In the genomic region with DNA sequence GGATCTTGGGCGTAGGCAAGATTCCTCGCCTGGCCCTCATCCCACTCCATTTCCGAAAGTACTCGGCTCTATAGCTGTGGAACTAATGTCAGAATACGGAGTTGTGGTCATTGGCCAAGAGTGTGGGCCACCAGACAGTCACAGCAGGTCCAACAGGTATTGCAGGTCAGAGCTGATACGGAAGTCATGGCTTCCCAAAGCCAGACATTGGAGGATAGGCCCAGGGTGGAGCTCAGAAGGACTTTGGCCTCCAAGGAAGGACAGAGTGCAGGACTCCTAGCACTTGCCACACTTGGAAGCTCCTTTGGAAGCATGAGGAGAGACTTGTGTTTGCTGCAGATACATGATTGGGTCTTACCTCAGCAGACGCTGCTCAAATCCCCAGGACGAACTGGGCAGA, we compare ENCODE assay signal across 29 mouse cellular contexts. TPM values are rescaled to one million over a fixed set of nuclear protein-coding genes. Genes with fewer than 3 reads are reported as not detected.
DNase-seq lines count a peak whose midpoint lies in the region; ATAC-seq and TF ChIP-seq lines count a peak whose summit lies in the region.
"Had no signal": no experiment of that assay in that cellular context is flagged by ENCODE, and none has a peak within 500 bp of the region (broad histone marks: within the 10 kb centered on the region; RNA-seq: fewer than 3 reads in every experiment).

No protein-coding gene starts in this region.

- TF ChIP-seq CTCF in intestine, postnatal 0 days (IDR thresholded peaks at IDR 0.05; ENCODE audit: low read depth) = no peak

- H3K4me1 ChIP-seq in intestine, postnatal 0 days (replicated peaks; ENCODE audit: control insufficient read depth, insufficient read depth, low read length) = 0 out of 2 replicates have a peak, but pooled peaks cover 4% of the 10 kb centered on the region
- H3K4me1 ChIP-seq in stomach, embryonic 15.5 days = peaks cover 6% of the 10 kb centered on the region; the same call in 1 of the 2 replicates
- no peaks in the 10 kb centered on the region for H3K4me1 ChIP-seq in kidney, embryonic 14.5 days (ENCODE audit: control insufficient read depth, insufficient read depth, low read length)
- peaks cover 18% of the 10 kb centered on the region for H3K4me1 ChIP-seq in hindbrain, embryonic 13.5 days (replicated peaks)
- H3K4me1 ChIP-seq: embryonic facial prominence, embryonic 12.5 days; embryonic facial prominence, embryonic 15.5 days; heart, embryonic 10.5 days; heart, embryonic 13.5 days had no signal

- H3K9me3 ChIP-seq in intestine, postnatal 0 days (ENCODE audit: control insufficient read depth) = no peaks in the 10 kb centered on the region
- H3K9me3 ChIP-seq in stomach, embryonic 15.5 days = no peaks in the 10 kb centered on the region
- H3K9me3 ChIP-seq in kidney, embryonic 14.5 days (ENCODE audit: control insufficient read depth, low read length) = no peaks in the 10 kb centered on the region
- no peaks in the 10 kb centered on the region for H3K9me3 ChIP-seq in hindbrain, embryonic 13.5 days
- H3K9me3 ChIP-seq: embryonic facial prominence, embryonic 12.5 days; embryonic facial prominence, embryonic 15.5 days; heart, embryonic 10.5 days; heart, embryonic 13.5 days; hindbrain, embryonic 15.5 days had no signal

- no peak overlapping the region for H3K9ac ChIP-seq in intestine, postnatal 0 days (ENCODE audit: low read depth, low read length)
- H3K9ac ChIP-seq in stomach, embryonic 15.5 days = no peak overlapping the region
- H3K9ac ChIP-seq in kidney, embryonic 14.5 days (ENCODE audit: low read depth, low read length) = no peak overlapping the region
- no peak overlapping the region for H3K9ac ChIP-seq in hindbrain, embryonic 13.5 days
- H3K9ac ChIP-seq: embryonic facial prominence, embryonic 12.5 days; embryonic facial prominence, embryonic 15.5 days; forebrain, postnatal 0 days; heart, embryonic 13.5 days; hindbrain, embryonic 15.5 days had no signal

- no peaks in the 10 kb centered on the region for H3K27me3 ChIP-seq in intestine, postnatal 0 days (replicated peaks; ENCODE audit: control insufficient read depth, insufficient read depth, low read length)
- H3K27me3 ChIP-seq in stomach, embryonic 15.5 days (replicated peaks) = no peaks in the 10 kb centered on the region
- no peaks in the 10 kb centered on the region for H3K27me3 ChIP-seq in kidney, embryonic 14.5 days (ENCODE audit: control insufficient read depth, insufficient read depth, low read length)
- H3K27me3 ChIP-seq in hindbrain, embryonic 13.5 days = no peaks in the 10 kb centered on the region
- H3K27me3 ChIP-seq: CH12.LX; embryonic facial prominence, embryonic 12.5 days; embryonic facial prominence, embryonic 15.5 days; hindbrain, embryonic 15.5 days had no signal

- ATAC-seq in intestine, postnatal 0 days = peak; percentile 93
- peak; percentile 71 for ATAC-seq in stomach, embryonic 15.5 days (ENCODE audit: insufficient read depth, low FRiP score, low read depth)
- ATAC-seq in kidney, embryonic 14.5 days (ENCODE audit: low FRiP score, low TSS enrichment) = no peak
- no peak for ATAC-seq in hindbrain, embryonic 13.5 days (ENCODE audit: low FRiP score)
- ATAC-seq: forebrain, embryonic 14.5 days; forebrain, postnatal 0 days; Patski had no signal

- H3K27ac ChIP-seq in intestine, postnatal 0 days (ENCODE audit: low read depth, low read length) = peak overlapping the region; percentile 66
- 0 out of 2 replicates have a peak overlapping the region, but pooled peaks have one; percentile 40 for H3K27ac ChIP-seq in stomach, embryonic 15.5 days
- no peak overlapping the region for H3K27ac ChIP-seq in kidney, embryonic 14.5 days (ENCODE audit: low read depth, low read length)
- no peak overlapping the region for H3K27ac ChIP-seq in hindbrain, embryonic 13.5 days
- H3K27ac ChIP-seq: embryonic facial prominence, embryonic 12.5 days; embryonic facial prominence, embryonic 15.5 days; gastrocnemius, adult 2 months; heart, embryonic 10.5 days; heart, embryonic 13.5 days; hindbrain, embryonic 15.5 days had no signal

- DNase-seq in urinary bladder, postnatal 36 days (ENCODE audit: low spot score in 2 of 2) = peak; percentile 6 to 31
- no peak for DNase-seq in urinary bladder, postnatal 4 days (ENCODE audit: low spot score in 2 of 2)
- no peak for DNase-seq in layer of hippocampus, adult 11-12 months (ENCODE audit: low spot score)
- DNase-seq: adrenal gland, postnatal 10 days; adrenal gland, postnatal 36 days; B cell, adult 2 months; cerebellum, adult 2 months; cerebellum, adult 9-11 months; cerebellum, postnatal 25 days; forebrain, postnatal 0 days; gastrocnemius, adult 2 months; gastrocnemius, postnatal 14 days; heart, adult 11 months; heart, postnatal 14 days; heart, postnatal 4 days had no signal

- H3K4me2 ChIP-seq in intestine, postnatal 0 days (replicated peaks; ENCODE audit: low read depth) = peak overlapping the region; percentile 28
- no peak overlapping the region for H3K4me2 ChIP-seq in stomach, embryonic 15.5 days
- no peak overlapping the region for H3K4me2 ChIP-seq in kidney, embryonic 14.5 days (replicated peaks; ENCODE audit: low read depth, low read length)
- H3K4me2 ChIP-seq in hindbrain, embryonic 13.5 days = no peak overlapping the region
- H3K4me2 ChIP-seq: embryonic facial prominence, embryonic 12.5 days; embryonic facial prominence, embryonic 15.5 days; heart, embryonic 13.5 days; hindbrain, embryonic 15.5 days had no signal

- H3K4me3 ChIP-seq in intestine, postnatal 0 days (ENCODE audit: low read depth, low read length) = no peak overlapping the region
- no peak overlapping the region for H3K4me3 ChIP-seq in stomach, embryonic 15.5 days (replicated peaks)
- no peak overlapping the region for H3K4me3 ChIP-seq in kidney, embryonic 14.5 days (ENCODE audit: low read length)
- H3K4me3 ChIP-seq in hindbrain, embryonic 13.5 days = no peak overlapping the region
- H3K4me3 ChIP-seq: embryonic facial prominence, embryonic 12.5 days; embryonic facial prominence, embryonic 15.5 days; gastrocnemius, adult 2 months; heart, embryonic 10.5 days; heart, embryonic 13.5 days; hindbrain, embryonic 15.5 days had no signal

- WGBS in intestine, postnatal 0 days = 47% methylated on average over 8 of the region's 8 CpGs
- WGBS in stomach, embryonic 15.5 days = 73% methylated on average over 8 of the region's 8 CpGs
- WGBS in kidney, embryonic 14.5 days = 86% methylated on average over 8 of the region's 8 CpGs
- 95% methylated on average over 8 of the region's 8 CpGs for WGBS in hindbrain, embryonic 13.5 days

- H3K36me3 ChIP-seq in intestine, postnatal 0 days (ENCODE audit: control insufficient read depth, insufficient read depth) = no peaks in the 10 kb centered on the region
- H3K36me3 ChIP-seq in stomach, embryonic 15.5 days = no peaks in the 10 kb centered on the region
- H3K36me3 ChIP-seq in kidney, embryonic 14.5 days (ENCODE audit: control insufficient read depth, insufficient read depth, low read length) = no peaks in the 10 kb centered on the region
- H3K36me3 ChIP-seq in hindbrain, embryonic 13.5 days = no peaks in the 10 kb centered on the region
- H3K36me3 ChIP-seq: embryonic facial prominence, embryonic 12.5 days; embryonic facial prominence, embryonic 15.5 days; G1E; heart, embryonic 10.5 days; heart, embryonic 13.5 days; hindbrain, embryonic 15.5 days had no signal

RNA-seq across cellular contexts. Expression of a gene that starts 23.6 kb away (rescaled TPM):
- polyA plus RNA-seq in intestine, postnatal 0 days (2015; fragmentation: Nextera tagmentation; extraction: Ambion mirVana) = 0.03 TPM in 1 of 2 replicates, not detected in the other
- polyA plus RNA-seq in stomach, embryonic 15.5 days (2015; fragmentation: Nextera tagmentation; extraction: Ambion mirVana) = 0.04 and 0.10 TPM in 2 replicates
- polyA plus RNA-seq in kidney, embryonic 14.5 days (2014; fragmentation: Nextera tagmentation; extraction: Ambion mirVana) = not detected in 2 replicates
- polyA plus RNA-seq in hindbrain, embryonic 13.5 days (2015; fragmentation: Nextera tagmentation; extraction: Ambion mirVana) = 1.5 and 1.6 TPM in 2 replicates
- polyA plus RNA-seq: embryonic facial prominence, embryonic 12.5 days; G1E; heart, embryonic 10.5 days; heart, embryonic 13.5 days; heart, embryonic 16.5 days; Patski had no signal

Comparison
In these comparisons a context has a peak if more than half of its experiments do, and no peak if none do; other contexts are left out.
1. DNase-seq: peak in urinary bladder, postnatal 36 days (2 of 2); none in urinary bladder, postnatal 4 days (0 of 2) and layer of hippocampus, adult 11-12 months (single experiment).
2. ATAC-seq: peak in intestine, postnatal 0 days (single experiment) and stomach, embryonic 15.5 days (single experiment); none in kidney, embryonic 14.5 days (single experiment) and hindbrain, embryonic 13.5 days (single experiment).
3. H3K27ac ChIP-seq: peak in intestine, postnatal 0 days (single experiment) and stomach, embryonic 15.5 days (single experiment); none in kidney, embryonic 14.5 days (single experiment) and hindbrain, embryonic 13.5 days (single experiment).